8 mouse cellular contexts compared by ENCODE assay signal in the genomic region with DNA sequence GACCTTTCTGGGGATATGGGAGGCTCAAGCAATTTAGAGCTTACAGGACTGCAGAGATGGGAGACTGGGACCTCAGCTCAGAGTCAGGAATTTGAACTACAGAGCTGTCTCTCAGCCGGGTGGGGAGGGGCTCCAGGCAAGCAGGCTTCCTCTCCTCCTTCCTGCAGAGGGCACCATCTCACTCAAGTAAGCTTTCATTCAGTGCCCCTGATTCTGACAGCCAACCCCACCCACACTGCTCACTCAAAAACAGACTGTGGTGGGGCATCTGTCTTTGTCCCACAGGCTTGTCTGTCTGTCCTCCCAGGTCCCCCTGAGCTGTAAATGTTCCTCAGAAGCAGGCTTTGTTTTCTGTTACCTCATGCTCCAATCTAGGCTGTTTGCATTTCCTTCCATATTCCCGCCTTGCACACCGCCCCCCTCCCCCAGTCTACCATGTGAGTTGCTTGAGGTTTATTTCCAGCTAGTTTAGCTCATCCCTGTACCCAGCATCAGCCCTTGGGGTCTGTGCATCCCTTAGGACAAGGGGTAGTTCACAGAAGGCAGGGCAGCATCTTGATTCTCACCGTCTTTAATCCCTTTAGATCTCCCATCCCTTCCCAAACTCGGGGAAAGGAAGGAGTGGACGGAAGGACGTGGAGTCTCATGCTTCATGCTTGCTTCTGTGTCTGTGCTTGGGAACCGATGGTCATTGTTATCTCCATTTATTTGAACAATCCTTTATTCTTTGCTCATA.
DNase-seq lines count a peak whose midpoint lies in the region; ATAC-seq and TF ChIP-seq lines count a peak whose summit lies in the region.

No protein-coding gene starts in this region.

- no peak; the same call in 1 of the 2 replicates for TF ChIP-seq RAD21 in CH12.LX (IDR thresholded peaks at IDR 0.05; ENCODE audit: low read depth, low read length)

- H3K79me2 ChIP-seq in CH12.LX (replicated peaks; ENCODE audit: control insufficient read depth, extremely low read depth, insufficient read depth, poor library complexity, severe bottlenecking), result no peaks in the 10 kb centered on the region

- H3K9me3 ChIP-seq in CH12.LX (replicated peaks; ENCODE audit: low read length), result no peaks in the 10 kb centered on the region
- no peaks in the 10 kb centered on the region for H3K9me3 ChIP-seq in embryonic facial prominence, embryonic 13.5 days
- no peaks in the 10 kb centered on the region for H3K9me3 ChIP-seq in hindbrain, embryonic 10.5 days

- H3K4me2 ChIP-seq in CH12.LX (ENCODE audit: insufficient read depth, low read depth, poor library complexity, severe bottlenecking), result no peak overlapping the region
- peak overlapping the region; percentile 30 for H3K4me2 ChIP-seq in embryonic facial prominence, embryonic 13.5 days

- H3K4me3 ChIP-seq in CH12.LX (replicated peaks in 1 of 3; ENCODE audit: low read depth in 2 of 3, low read length in 2 of 3, poor library complexity in 1 of 3), result no peak overlapping the region
- no peak overlapping the region for H3K4me3 ChIP-seq in embryonic facial prominence, embryonic 13.5 days
- peak overlapping the region; percentile 7; the same call in 1 of the 2 replicates for H3K4me3 ChIP-seq in hindbrain, embryonic 10.5 days

- TF ChIP-seq CTCF in CH12.LX (conservative IDR thresholded peaks at IDR 0.05 in 1 of 2, IDR thresholded peaks at IDR 0.05 in 1 of 2; ENCODE audit: low read depth in 2 of 2, low read length in 2 of 2), result peak in 1 of 2 experiments; percentile 33; a peak in 2 of 4 replicates

- peak; percentile 77 to 81 for DNase-seq in cerebellum, postnatal 10 days
- DNase-seq in cerebellum, adult 9-11 months, result no peak
- DNase-seq in CH12.LX (ENCODE audit: extremely low read depth), result peak; percentile 23
- DNase-seq in hindbrain, embryonic 10.5 days (ENCODE audit: low spot score), result peak; percentile 56
- peak; percentile 36 for DNase-seq in liver
- peak; percentile 63 for DNase-seq in naive thymus-derived CD4-positive, alpha-beta T cell, adult 2 months (ENCODE audit: low read depth)
- no peak for DNase-seq in urinary bladder, adult 2 months (ENCODE audit: low spot score)

- no peak for TF ChIP-seq POLR2A in CH12.LX (IDR thresholded peaks at IDR 0.05; ENCODE audit: low read depth, low read length)

- H3K36me3 ChIP-seq in CH12.LX (replicated peaks in 1 of 2; ENCODE audit: control insufficient read depth in 1 of 2, insufficient read depth in 1 of 2, low read length in 1 of 2), result no peaks in the 10 kb centered on the region
- no peaks in the 10 kb centered on the region for H3K36me3 ChIP-seq in embryonic facial prominence, embryonic 13.5 days
- no peaks in the 10 kb centered on the region for H3K36me3 ChIP-seq in hindbrain, embryonic 10.5 days

- H3K9ac ChIP-seq in CH12.LX (ENCODE audit: insufficient read depth, low read depth), result no peak overlapping the region
- H3K9ac ChIP-seq in embryonic facial prominence, embryonic 13.5 days, result no peak overlapping the region

- ATAC-seq in embryonic facial prominence, embryonic 13.5 days (ENCODE audit: insufficient number of reproducible peaks, insufficient read depth, low FRiP score, low TSS enrichment, low read depth), result no peak

- H3K4me1 ChIP-seq in CH12.LX (ENCODE audit: control insufficient read depth in 1 of 2, insufficient read depth in 2 of 2), result no peaks in the 10 kb centered on the region
- peaks cover 44% of the 10 kb centered on the region for H3K4me1 ChIP-seq in embryonic facial prominence, embryonic 13.5 days
- H3K4me1 ChIP-seq in hindbrain, embryonic 10.5 days (replicated peaks), result peaks cover 54% of the 10 kb centered on the region

- dilution Hi-C loops in CH12.LX (cut with MboI; ENCODE audit: extremely low pct_ligation_motif_present, extremely low pct_unique_long_range_greater_than_20kb, low sequenced_read_pairs), result no loop called here

- no peak overlapping the region for H3K27ac ChIP-seq in CH12.LX (ENCODE audit: insufficient read depth, low read depth)
- H3K27ac ChIP-seq in embryonic facial prominence, embryonic 13.5 days, result peak overlapping the region; percentile 33; the same call in 1 of the 2 replicates
- H3K27ac ChIP-seq in hindbrain, embryonic 10.5 days, result peak overlapping the region; percentile 59

- TF ChIP-seq EP300 in CH12.LX (IDR thresholded peaks at IDR 0.05; ENCODE audit: low read length), result no peak

- H3K27me3 ChIP-seq in CH12.LX (replicated peaks), result peaks cover 19% of the 10 kb centered on the region
- no peaks in the 10 kb centered on the region for H3K27me3 ChIP-seq in embryonic facial prominence, embryonic 13.5 days
- H3K27me3 ChIP-seq in hindbrain, embryonic 10.5 days (ENCODE audit: insufficient read depth, poor library complexity, severe bottlenecking), result peaks cover 26% of the 10 kb centered on the region

- in situ Hi-C loops in CH12.LX (cut with MboI; ENCODE audit: low pct_ligation_motif_present, low pct_unique_long_range_greater_than_20kb, low sequenced_read_pairs), result loop anchor here (25.0 kb wide), 1 partner anchor 196 kb away; no protein-coding TSS in a partner anchor

- 48% methylated on average over 8 of the region's 8 CpGs for WGBS in embryonic facial prominence, embryonic 13.5 days
- 54% methylated on average over 8 of the region's 8 CpGs for whole genome bisulfite sequencing in hindbrain, embryonic 10.5 days

TF ChIP-seq in CH12.LX, 34 proteins besides CTCF, POLR2A, EP300 and RAD21:
- no peak for TF ChIP-seq SIN3A (IDR thresholded peaks at IDR 0.05; ENCODE audit: low read length)
- TF ChIP-seq KAT2A (IDR thresholded peaks at IDR 0.05; ENCODE audit: insufficient replicate concordance, low read length), result no peak
- TF ChIP-seq JUND (conservative IDR thresholded peaks at IDR 0.05; ENCODE audit: low read depth, low read length), result no peak
- peak; percentile 10; the same call in 1 of the 2 replicates for TF ChIP-seq SMC3 (IDR thresholded peaks at IDR 0.05; ENCODE audit: low read depth, low read length)
- no peak for TF ChIP-seq ETS1 (conservative IDR thresholded peaks at IDR 0.05; ENCODE audit: low read depth, low read length)
- no peak for TF ChIP-seq MAZ (IDR thresholded peaks at IDR 0.05; ENCODE audit: low read depth, low read length)
- no peak for TF ChIP-seq ZMIZ1 (IDR thresholded peaks at IDR 0.05; ENCODE audit: low read depth, low read length)
- no peak for TF ChIP-seq JUN (IDR thresholded peaks at IDR 0.05; ENCODE audit: insufficient read depth, low read depth, low read length)

Comparison
In these comparisons a context has a peak if more than half of its experiments do, and no peak if none do; other contexts are left out.
1. DNase-seq: peak in cerebellum, postnatal 10 days (2 of 2), CH12.LX (single experiment), hindbrain, embryonic 10.5 days (single experiment), liver (single experiment) and naive thymus-derived CD4-positive, alpha-beta T cell, adult 2 months (single experiment); none in cerebellum, adult 9-11 months (single experiment) and urinary bladder, adult 2 months (single experiment).